Mouse (Mus musculus): Measurements from ENCODE around the gene Tor1aip1. TPM values are rescaled to one million over a fixed set of nuclear protein-coding genes. Genes with fewer than 3 reads are reported as not detected.
A peak's percentile ranks its signal among the peaks of the same experiment; 100 is the strongest.

The Tor1aip1 gene
- total and polyA plus RNA-seq, 3 experiments = 13.1 to 22.9 TPM; not detected in 1

DNA sequence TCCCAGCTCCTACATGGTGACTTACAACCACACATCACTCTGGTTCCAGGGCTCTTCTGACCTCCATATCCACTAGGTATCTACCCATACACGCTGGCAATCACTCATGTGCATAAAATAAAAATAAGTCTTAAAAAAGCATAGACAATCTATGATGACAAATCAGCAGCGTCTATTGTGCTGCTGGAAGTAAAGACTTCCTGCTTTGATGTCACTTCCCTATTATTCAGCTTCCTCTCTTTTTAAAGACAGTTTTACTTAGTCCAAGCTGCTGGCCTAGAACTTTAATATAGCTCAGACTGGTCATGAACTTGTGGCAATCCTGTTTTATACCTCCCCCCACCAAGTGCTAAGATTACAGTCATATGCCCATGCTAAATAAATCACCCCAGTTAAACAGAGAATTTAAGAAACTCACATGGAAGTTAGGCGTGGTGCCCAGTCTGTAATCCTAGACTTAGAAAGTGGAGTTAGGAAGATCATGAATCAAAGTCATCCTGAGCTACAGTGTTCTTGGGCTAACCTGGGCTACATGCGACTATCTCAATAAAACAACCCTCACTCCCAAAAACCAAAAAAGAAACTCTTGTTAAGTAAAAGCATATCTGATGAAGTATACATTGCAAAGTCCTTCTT lies 7.8 kb downstream of the Tor1aip1 start:
- TF ChIP-seq TBP (IDR thresholded peaks at IDR 0.05; ENCODE audit: low read depth, low read length) (no peak), ELF1 (IDR thresholded peaks at IDR 0.05; ENCODE audit: low read depth, low read length) (peak; percentile 59; the same call in 1 of the 2 replicates), RAD21 (IDR thresholded peaks at IDR 0.05; ENCODE audit: low read depth, low read length) (no peak), POLR2AphosphoS5 (IDR thresholded peaks at IDR 0.05; ENCODE audit: borderline replicate concordance, low read depth, low read length) (no peak), ZC3H11A (IDR thresholded peaks at IDR 0.05; ENCODE audit: low read depth, low read length) (no peak), UBTF (IDR thresholded peaks at IDR 0.05; ENCODE audit: borderline replicate concordance, insufficient read depth, low read depth, low read length) (no peak), BHLHE40 (IDR thresholded peaks at IDR 0.05; ENCODE audit: borderline replicate concordance, low read depth, low read length) (no peak), HCFC1 (IDR thresholded peaks at IDR 0.05; ENCODE audit: low read depth, low read length) (peak; percentile 46; the same call in 1 of the 2 replicates), EP300 (IDR thresholded peaks at IDR 0.05; ENCODE audit: low read depth in 1 of 2, low read length in 2 of 2) (no peak), MEF2A (IDR thresholded peaks at IDR 0.05; ENCODE audit: extremely low read depth, insufficient replicate concordance, low read depth, low read length, poor library complexity, severe bottlenecking) (no peak), MYB (IDR thresholded peaks at IDR 0.05; ENCODE audit: low read depth, low read length) (no peak), MYC (IDR thresholded peaks at IDR 0.05; ENCODE audit: low read depth, low read length) (0 out of 2 replicates have a peak, but pooled peaks have one; percentile 33), GATA1 (IDR thresholded peaks at IDR 0.05; ENCODE audit: low read depth, low read length) (no peak), ZKSCAN1 (IDR thresholded peaks at IDR 0.05; ENCODE audit: low read depth, low read length) (no peak), NELFE (IDR thresholded peaks at IDR 0.05; ENCODE audit: low read depth, low read length) (no peak; the same call in 1 of the 2 replicates), MAZ (IDR thresholded peaks at IDR 0.05; ENCODE audit: low read depth, low read length) (no peak)
- Histone ChIP-seq H3K27ac (ENCODE audit: control insufficient read depth, low read depth, low read length) (peak overlapping the region; percentile 19; the same call in 1 of the 2 replicates), H3K4me3 (ENCODE audit: control insufficient read depth in 1 of 2, insufficient read depth in 1 of 2, low read depth in 2 of 2, low read length in 2 of 2) (0 out of 4 replicates have a peak overlapping the region, but pooled peaks of 1 of the 2 experiments have one; percentile 13)

DNA sequence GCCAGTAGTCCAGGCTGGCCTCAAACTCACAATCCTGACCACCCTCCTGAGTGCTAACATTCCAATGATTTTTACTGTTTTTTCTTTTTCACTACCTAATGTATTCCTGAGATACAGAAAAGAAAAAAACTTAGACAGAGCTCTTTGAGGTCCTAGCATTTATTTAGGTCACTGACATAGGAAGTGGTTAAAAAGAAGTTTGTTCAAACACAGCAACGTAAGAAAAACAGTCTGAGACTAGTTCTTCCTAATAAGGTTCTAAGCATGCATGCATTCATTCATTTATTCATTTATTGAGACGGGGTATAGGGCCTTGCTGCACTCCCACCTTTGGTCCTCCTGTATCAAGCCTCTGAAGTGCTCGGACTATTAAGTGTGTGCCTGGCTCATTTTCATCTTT lies 8.4 kb downstream of the Tor1aip1 start:
- H3K27ac ChIP-seq (ENCODE audit: control insufficient read depth, low read depth, low read length) = peak overlapping the region; percentile 19; the same call in 1 of the 2 replicates
- H3K9ac ChIP-seq (ENCODE audit: control insufficient read depth, low read depth, low read length, poor library complexity, severe bottlenecking) = no peak overlapping the region; the same call in 1 of the 2 replicates
- H3K4me1 ChIP-seq (ENCODE audit: control insufficient read depth in 1 of 2, insufficient read depth in 2 of 2, low read length in 2 of 2) = peaks cover 0 to 3% of the 10 kb centered on the region in 2 experiments; a peak in 1 of 4 replicates
- TF ChIP-seq MAFK (IDR thresholded peaks at IDR 0.05; ENCODE audit: borderline replicate concordance, low read depth, low read length) = no peak
- TF ChIP-seq SIN3A (IDR thresholded peaks at IDR 0.05; ENCODE audit: low read length) = no peak
- no peak for TF ChIP-seq GABPA (IDR thresholded peaks at IDR 0.05; ENCODE audit: low read depth, low read length)
- TF ChIP-seq MAZ (IDR thresholded peaks at IDR 0.05; ENCODE audit: low read depth, low read length) = no peak
- peaks cover 4 to 7% of the 10 kb centered on the region in 2 experiments for H3K36me3 ChIP-seq (ENCODE audit: control insufficient read depth in 1 of 2, insufficient read depth in 2 of 2, low read length in 2 of 2)
- no peak for DNase-seq (ENCODE audit: low read depth, low spot score)
- no peaks in the 10 kb centered on the region for H3K9me3 ChIP-seq (replicated peaks; ENCODE audit: insufficient read depth, low read length)
- no peaks in the 10 kb centered on the region for H3K27me3 ChIP-seq (ENCODE audit: control insufficient read depth in 1 of 2, insufficient read depth in 2 of 2, low read length in 2 of 2)
- H3K4me3 ChIP-seq (ENCODE audit: control insufficient read depth in 1 of 2, insufficient read depth in 1 of 2, low read depth in 2 of 2, low read length in 2 of 2) = 0 out of 4 replicates have a peak overlapping the region, but pooled peaks of 1 of the 2 experiments have one; percentile 13
- no peaks in the 10 kb centered on the region for H3K79me2 ChIP-seq (ENCODE audit: control insufficient read depth, insufficient read depth, low read length, poor library complexity)

More for the DNA sequence above, 7.8 kb downstream of the Tor1aip1 start:
- Histone ChIP-seq H3K27me3 (ENCODE audit: control insufficient read depth in 1 of 2, insufficient read depth in 2 of 2, low read length in 2 of 2) (no peaks in the 10 kb centered on the region), H3K36me3 (ENCODE audit: control insufficient read depth in 1 of 2, insufficient read depth in 2 of 2, low read length in 2 of 2) (peaks cover 4 to 7% of the 10 kb centered on the region in 2 experiments), H3K79me2 (ENCODE audit: control insufficient read depth, insufficient read depth, low read length, poor library complexity) (peaks cover under 1% of the 10 kb centered on the region; the same call in 1 of the 2 replicates), H3K4me1 (ENCODE audit: control insufficient read depth in 1 of 2, insufficient read depth in 2 of 2, low read length in 2 of 2) (peaks cover 0 to 3% of the 10 kb centered on the region in 2 experiments; a peak in 1 of 4 replicates), H3K9me3 (replicated peaks; ENCODE audit: insufficient read depth, low read length) (no peaks in the 10 kb centered on the region), H3K9ac (ENCODE audit: control insufficient read depth, low read depth, low read length, poor library complexity, severe bottlenecking) (peak overlapping the region; percentile 39)
- DNase-seq (ENCODE audit: low read depth, low spot score) = peak; percentile 58
